Mouse (Mus musculus): Measurements from ENCODE around the gene Fosb.

Fosb gene

GRCm38 (mm10) chr7:19307739-19308453 is 2.0 kb downstream of the Fosb start:
- CTCF ChIA-PET: interaction anchor here (0.6 kb wide), 2 partner anchors 8 to 71 kb away, joined by 3 to 5 read pairs; no protein-coding TSS in a partner anchor

- CTCF ChIA-PET: interaction anchor here (0.5 to 0.6 kb wide), 2 partner anchors 8 to 148 kb away, joined by 3 read pairs; no protein-coding TSS in a partner anchor
Measured at GRCm38 (mm10) chr7:19306819-19307738, 2.8 kb downstream of the Fosb start.

DNA sequence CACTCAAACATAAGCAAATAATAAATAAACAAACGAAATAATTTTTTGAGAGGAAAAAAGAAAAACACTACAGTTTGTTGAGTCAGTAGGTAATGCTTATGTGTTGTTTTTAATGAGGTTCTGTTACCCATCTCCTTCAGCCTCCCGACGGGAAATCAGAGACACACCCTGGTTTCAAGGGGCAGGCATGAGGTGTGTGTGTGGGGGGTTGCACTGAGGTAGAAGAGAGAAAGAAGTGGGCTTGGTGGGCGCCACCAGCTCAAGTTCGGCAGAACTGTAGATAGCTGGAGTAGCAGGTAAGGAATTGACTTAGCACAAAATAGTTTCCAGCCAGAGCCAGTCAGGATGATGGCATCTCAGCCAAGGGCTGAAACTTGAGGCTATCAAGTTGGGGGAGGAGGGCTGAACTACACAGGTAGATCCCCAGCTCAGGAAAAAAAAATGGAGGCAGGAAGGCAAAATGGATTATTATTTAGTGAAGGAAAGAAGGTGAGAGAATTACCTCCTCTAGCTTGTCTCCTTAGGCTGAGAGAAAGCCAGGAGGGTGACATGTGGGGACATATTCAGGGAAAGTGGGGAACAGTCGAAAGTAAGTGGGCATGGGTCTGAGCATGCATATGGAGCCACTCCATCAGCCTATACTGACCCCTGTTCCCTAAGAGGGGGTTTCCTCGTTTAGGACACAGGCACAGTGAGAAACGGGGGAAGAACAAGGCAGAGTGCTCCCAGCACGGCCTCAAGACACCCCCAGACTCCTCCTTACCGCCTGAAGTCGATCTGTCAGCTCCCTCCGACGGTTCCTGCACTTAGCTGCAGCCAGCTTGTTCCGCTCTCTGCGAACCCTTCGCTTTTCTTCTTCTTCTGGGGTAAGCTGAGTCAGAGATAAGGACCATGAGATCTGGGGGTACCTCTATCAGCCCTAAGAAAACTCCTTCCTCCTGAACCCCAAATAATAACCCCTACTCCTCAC is 3.8 kb downstream of the Fosb start:
- CTCF ChIA-PET: interaction anchor here (0.5 kb wide), 1 partner anchor 147 kb away, joined by 3 read pairs; no protein-coding TSS in a partner anchor

GRCm38 (mm10) chr7:19305413-19305735 is 4.5 kb downstream of the Fosb start:
- CTCF ChIA-PET: no interaction called here

- CTCF ChIA-PET: no interaction called here
Measured at GRCm38 (mm10) chr7:19304501-19305412, 5.1 kb downstream of the Fosb start.

DNA sequence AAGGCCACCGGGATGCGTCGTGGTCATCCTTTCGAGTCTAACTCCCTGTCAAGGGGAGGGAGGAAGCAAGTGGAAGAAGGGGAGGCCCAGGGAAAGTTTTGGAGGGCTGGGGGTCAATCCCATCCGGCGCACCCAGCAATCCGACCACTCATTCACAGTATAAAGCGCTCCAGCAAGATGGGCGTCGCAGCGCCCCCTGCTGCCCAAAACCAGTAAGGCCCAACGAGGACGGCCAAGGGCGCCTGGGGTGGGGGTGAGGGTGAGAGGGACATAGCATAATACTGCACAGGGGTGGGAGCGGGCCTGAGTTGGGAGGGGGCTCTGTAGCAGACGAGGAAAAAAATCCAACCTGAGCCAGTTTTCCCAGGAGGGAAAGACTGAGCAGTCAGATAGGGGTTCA is 6.1 kb downstream of the Fosb start:
- CTCF ChIA-PET: interaction anchor here (0.5 to 2.6 kb wide), 2 partner anchors 39 to 445 kb away, joined by 3 to 12 read pairs; no protein-coding TSS in a partner anchor

DNA sequence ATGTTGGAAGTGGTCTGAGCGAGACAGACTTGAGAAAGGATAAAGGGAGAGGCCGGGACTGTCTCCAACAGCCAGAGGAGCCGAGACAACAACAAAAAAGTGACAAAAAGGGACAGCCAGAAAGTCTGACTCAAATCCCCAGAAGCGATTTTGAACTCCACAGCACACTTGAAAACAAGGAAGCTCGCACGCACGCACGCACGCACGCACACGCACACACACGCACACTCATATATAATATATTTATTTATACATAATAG is 6.9 kb downstream of the Fosb start:
- CTCF ChIA-PET: interaction anchor here (0.6 to 2.6 kb wide), 3 partner anchors 9 to 40 kb away, joined by 3 to 12 read pairs (median 4); no protein-coding TSS in a partner anchor

DNA sequence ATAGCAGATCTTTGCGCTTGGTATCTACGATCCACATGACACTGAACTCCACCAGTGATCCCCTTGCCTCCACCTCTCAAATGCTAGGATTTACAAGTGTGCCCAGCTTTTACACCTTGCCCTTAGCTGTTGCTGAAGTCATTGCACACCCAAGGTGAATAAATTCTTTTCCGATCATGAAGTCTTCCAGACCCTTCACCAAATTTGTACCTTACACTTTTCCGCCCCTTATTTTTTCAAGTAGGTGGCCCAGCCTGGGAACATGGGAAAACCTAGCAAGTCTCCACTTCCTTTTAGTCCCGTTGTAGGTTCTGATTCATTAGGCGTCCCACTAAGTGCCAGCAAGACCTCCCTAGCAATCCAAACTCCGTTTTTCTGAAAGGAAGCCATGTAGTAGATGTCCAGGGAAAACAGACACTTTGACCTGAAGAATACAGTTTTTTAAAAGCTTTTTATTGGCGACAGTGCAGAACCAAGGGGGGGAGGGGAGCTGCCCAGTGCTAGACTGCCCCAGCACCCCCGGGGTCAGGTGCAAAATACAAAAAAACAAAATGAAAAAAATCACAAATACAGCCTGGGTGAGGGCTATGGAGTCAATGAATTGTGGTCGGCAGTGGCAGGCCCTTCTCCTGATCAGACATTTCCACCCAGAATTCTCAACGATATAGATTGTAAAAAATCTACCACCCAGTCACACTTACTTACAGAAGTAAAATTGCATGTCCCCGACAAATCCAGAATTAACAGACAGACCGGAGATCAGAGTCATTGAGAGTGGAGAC is 7.4 kb downstream of the Fosb start:
- CTCF ChIA-PET: interaction anchor here (0.6 to 2.6 kb wide), 3 partner anchors 8 to 40 kb away, joined by 3 to 12 read pairs (median 4); no protein-coding TSS in a partner anchor

- CTCF ChIA-PET: interaction anchor here (0.5 to 2.6 kb wide), 8 partner anchors 31 to 548 kb away, joined by 3 to 12 read pairs (median 4); no protein-coding TSS in a partner anchor
Measured at GRCm38 (mm10) chr7:19301461-19302263, 8.2 kb downstream of the Fosb start.

- CTCF ChIA-PET: interaction anchor here (0.5 to 2.4 kb wide), 6 partner anchors 30 to 549 kb away, joined by 3 to 12 read pairs (median 4); no protein-coding TSS in a partner anchor
Measured at GRCm38 (mm10) chr7:19300501-19301421, 9.1 kb downstream of the Fosb start.

DNA sequence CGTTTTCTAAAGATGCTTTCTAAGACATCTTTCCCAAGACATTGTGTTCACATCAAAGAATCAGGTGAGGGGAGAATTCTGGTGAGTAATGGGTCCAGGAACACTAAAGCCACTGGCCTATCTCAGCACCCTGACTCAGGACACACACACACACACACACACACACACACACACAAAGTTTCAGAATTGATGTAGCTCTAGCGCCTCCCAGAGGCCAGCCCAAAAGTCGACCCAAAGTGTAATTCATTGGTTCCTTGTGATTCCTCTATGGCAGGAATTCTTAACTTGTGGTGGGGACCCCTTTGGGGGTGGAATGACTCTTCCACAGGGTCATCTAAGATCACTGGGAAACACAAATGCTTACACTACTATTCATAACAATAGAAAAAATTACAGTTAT is 10.7 kb downstream of the Fosb start:
- CTCF ChIA-PET: interaction anchor here (1.6 to 2.4 kb wide), 2 partner anchors 43 to 46 kb away, joined by 5 to 12 read pairs; partner anchors contain the start of gene Ercc1

GRCm38 (mm10) chr7:19297794-19298193 is 12.1 kb downstream of the Fosb start:
- CTCF ChIA-PET: interaction anchor here (0.6 kb wide), 1 partner anchor 81 kb away, joined by 3 read pairs; no protein-coding TSS in a partner anchor

DNA sequence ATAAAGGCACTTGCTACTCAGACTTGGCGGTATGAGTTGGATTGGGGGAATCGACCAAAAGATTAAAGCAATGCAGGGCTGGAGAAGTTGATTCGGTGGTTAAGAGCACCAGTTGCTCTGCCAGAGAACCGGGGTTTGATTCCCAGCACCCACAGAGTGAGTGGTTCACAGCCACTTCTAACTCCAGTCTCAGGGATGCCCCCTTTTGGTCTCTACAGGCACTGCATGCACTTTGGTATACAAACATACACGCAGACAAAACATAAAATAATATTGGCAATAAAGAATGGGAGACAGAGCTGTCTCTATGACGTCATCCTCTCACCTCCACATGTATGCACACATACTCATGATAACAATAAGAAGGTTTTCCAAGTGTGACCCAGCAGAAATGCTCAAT is 12.8 kb downstream of the Fosb start:
- CTCF ChIA-PET: interaction anchor here (0.7 kb wide), 1 partner anchor 64 kb away, joined by 6 read pairs; no protein-coding TSS in a partner anchor

DNA sequence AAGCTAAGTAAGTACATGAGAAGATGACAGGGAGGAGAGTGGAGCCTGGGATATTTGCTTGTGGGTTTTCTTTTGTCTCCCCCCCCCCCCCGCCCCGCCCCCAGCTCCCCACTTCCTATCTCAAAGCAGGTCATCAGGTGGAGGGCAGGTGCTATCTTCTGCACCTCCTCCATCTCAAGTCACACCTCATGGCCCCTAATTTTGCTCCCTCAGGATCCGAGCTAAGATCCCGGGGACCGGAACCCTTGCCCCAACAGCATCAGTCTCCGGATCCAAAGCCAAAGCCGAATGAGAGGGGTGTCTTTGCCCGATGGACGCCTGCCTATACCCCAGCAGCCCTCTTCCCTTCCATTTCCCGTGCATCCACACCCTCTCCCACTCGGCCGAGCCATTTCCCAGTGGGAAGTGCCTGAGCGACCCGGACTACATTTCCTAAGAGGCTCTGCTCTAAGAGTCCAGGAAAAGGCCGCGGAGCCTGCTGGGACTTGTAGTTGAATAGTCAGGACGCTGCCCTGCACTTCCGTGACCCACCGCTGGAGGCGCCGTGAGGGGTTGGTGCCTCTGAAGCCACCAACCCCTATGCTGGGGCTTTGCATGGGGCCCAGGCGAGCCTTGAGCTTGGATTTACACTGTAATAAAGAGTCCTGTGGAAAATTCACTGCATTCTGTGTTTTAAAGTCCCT is 14.2 kb downstream of the Fosb start:
- CTCF ChIA-PET: interaction anchor here (0.7 to 1.2 kb wide), 4 partner anchors 14 to 118 kb away, joined by 3 to 7 read pairs (median 4); no protein-coding TSS in a partner anchor

GRCm38 (mm10) chr7:19290969-19291596 is 18.8 kb downstream of the Fosb start:
- CTCF ChIA-PET: no interaction called here

DNA sequence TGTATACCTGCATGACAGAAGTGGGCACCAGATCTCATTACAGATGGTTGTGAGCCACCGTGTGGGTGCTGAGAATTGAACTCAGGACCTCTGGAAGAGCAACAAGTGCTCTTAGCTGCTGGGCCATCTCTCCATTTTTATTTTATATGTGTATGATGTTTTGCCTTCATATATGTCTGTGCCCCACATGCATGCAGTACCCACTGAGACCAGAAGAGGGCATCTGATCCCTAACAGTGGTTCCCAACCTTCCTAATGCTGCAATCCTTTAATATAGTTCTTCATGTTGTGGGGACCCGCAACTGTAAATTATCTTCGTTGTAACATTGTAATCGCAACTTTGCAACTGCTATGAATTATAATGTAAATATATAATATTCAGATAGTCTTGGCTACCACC is 25.1 kb downstream of the Fosb start:
- CTCF ChIA-PET: interaction anchor here (0.7 kb wide), 1 partner anchor 24 kb away, joined by 3 read pairs; no protein-coding TSS in a partner anchor

All from spleen, embryonic (tissue).